In genomic region chr2:52966820-52967460, GRCm38 (mm10) we compare ENCODE assay signal across 16 mouse cellular contexts.
DNase-seq lines count a peak whose midpoint lies in the region; ATAC-seq lines count a peak whose summit lies in the region.
"Had no signal": no experiment of that assay in that cellular context is flagged by ENCODE, and none has a peak within 500 bp of the region (broad histone marks: within the 10 kb centered on the region; RNA-seq: fewer than 3 reads in every experiment).

No protein-coding gene starts in this region.

- H3K27ac ChIP-seq in hindbrain, embryonic 13.5 days: 0 out of 2 replicates have a peak overlapping the region, but pooled peaks have one; percentile 31
- H3K27ac ChIP-seq in hindbrain, embryonic 11.5 days (ENCODE audit: low read depth, low read length): no peak overlapping the region
- no peak overlapping the region for H3K27ac ChIP-seq in neural tube, embryonic 15.5 days (replicated peaks)
- H3K27ac ChIP-seq: embryonic facial prominence, embryonic 15.5 days; heart, embryonic 15.5 days; liver, embryonic 13.5 days had no signal

- no peak overlapping the region for H3K4me3 ChIP-seq in hindbrain, embryonic 13.5 days
- no peak overlapping the region for H3K4me3 ChIP-seq in hindbrain, embryonic 11.5 days (ENCODE audit: low read depth, low read length)
- no peak overlapping the region for H3K4me3 ChIP-seq in neural tube, embryonic 15.5 days (replicated peaks)
- H3K4me3 ChIP-seq: embryonic facial prominence, embryonic 15.5 days; heart, embryonic 15.5 days; liver, embryonic 13.5 days had no signal

- ATAC-seq in hindbrain, embryonic 13.5 days (ENCODE audit: low FRiP score): no peak
- ATAC-seq in hindbrain, embryonic 11.5 days (ENCODE audit: low FRiP score): no peak
- ATAC-seq in neural tube, embryonic 15.5 days (ENCODE audit: low FRiP score): peak; percentile 43; the same call in 1 of the 2 replicates
- peak; percentile 68 for ATAC-seq in common myeloid progenitor, adult 5-6 weeks (replicated peaks; ENCODE audit: low read depth, poor library complexity, severe bottlenecking)
- ATAC-seq: activated CD4-positive, CD25-positive, alpha-beta regulatory T cell, adult 4 months; forebrain, embryonic 16.5 days had no signal

- H3K4me1 ChIP-seq in hindbrain, embryonic 13.5 days (replicated peaks): peaks cover 31% of the 10 kb centered on the region
- H3K4me1 ChIP-seq in hindbrain, embryonic 11.5 days (replicated peaks; ENCODE audit: control insufficient read depth, insufficient read depth, low read length): no peaks in the 10 kb centered on the region
- peaks cover 40% of the 10 kb centered on the region for H3K4me1 ChIP-seq in neural tube, embryonic 15.5 days
- H3K4me1 ChIP-seq: heart, embryonic 15.5 days; liver, embryonic 13.5 days had no signal

- no peaks in the 10 kb centered on the region for H3K27me3 ChIP-seq in hindbrain, embryonic 13.5 days
- H3K27me3 ChIP-seq in hindbrain, embryonic 11.5 days (ENCODE audit: control insufficient read depth, insufficient read depth, low read length): no peaks in the 10 kb centered on the region
- no peaks in the 10 kb centered on the region for H3K27me3 ChIP-seq in neural tube, embryonic 15.5 days (replicated peaks)
- no peaks in the 10 kb centered on the region for H3K27me3 ChIP-seq in splenic B cell, adult 2 months (ENCODE audit: control insufficient read depth, insufficient read depth, low read length, poor library complexity, severe bottlenecking)
- H3K27me3 ChIP-seq: embryonic facial prominence, embryonic 15.5 days; heart, embryonic 15.5 days; liver, embryonic 13.5 days had no signal

- no peak for DNase-seq in hindbrain, embryonic 11.5 days (ENCODE audit: low spot score)
- DNase-seq in neural tube, embryonic 10.5 days (ENCODE audit: extremely low spot score, low spot score): no peak
- peak; percentile 8 for DNase-seq in splenic B cell, adult 2 months (ENCODE audit: low read depth, low spot score)
- no peak for DNase-seq in adrenal gland, adult 2 months
- no peak for DNase-seq in adrenal gland, postnatal 36 days
- DNase-seq: gastrocnemius, postnatal 36 days; kidney, postnatal 25 days; liver, embryonic 13.5 days; thymus, postnatal 4 days had no signal

- H3K36me3 ChIP-seq in hindbrain, embryonic 13.5 days: no peaks in the 10 kb centered on the region
- no peaks in the 10 kb centered on the region for H3K36me3 ChIP-seq in hindbrain, embryonic 11.5 days (ENCODE audit: control insufficient read depth, insufficient read depth, low read length)
- no peaks in the 10 kb centered on the region for H3K36me3 ChIP-seq in neural tube, embryonic 15.5 days
- H3K36me3 ChIP-seq in splenic B cell, adult 2 months (ENCODE audit: control insufficient read depth, insufficient read depth, low read length, poor library complexity, severe bottlenecking): no peaks in the 10 kb centered on the region
- H3K36me3 ChIP-seq: embryonic facial prominence, embryonic 15.5 days; heart, embryonic 15.5 days; liver, embryonic 13.5 days had no signal

- 72% methylated on average over 12 of the region's 12 CpGs for whole genome bisulfite sequencing in hindbrain, embryonic 13.5 days
- WGBS in hindbrain, embryonic 11.5 days: 77% methylated on average over 12 of the region's 12 CpGs
- 72% methylated on average over 12 of the region's 12 CpGs for WGBS in neural tube, embryonic 15.5 days

- no peak overlapping the region for H3K9ac ChIP-seq in hindbrain, embryonic 13.5 days
- no peak overlapping the region for H3K9ac ChIP-seq in hindbrain, embryonic 11.5 days (ENCODE audit: low read depth, low read length)
- no peak overlapping the region for H3K9ac ChIP-seq in neural tube, embryonic 15.5 days (replicated peaks)
- H3K9ac ChIP-seq: embryonic facial prominence, embryonic 15.5 days; heart, embryonic 15.5 days; liver, embryonic 13.5 days had no signal

- no peak overlapping the region for H3K4me2 ChIP-seq in hindbrain, embryonic 13.5 days
- H3K4me2 ChIP-seq in hindbrain, embryonic 11.5 days (replicated peaks; ENCODE audit: low read depth, low read length): no peak overlapping the region
- no peak overlapping the region for H3K4me2 ChIP-seq in neural tube, embryonic 15.5 days
- H3K4me2 ChIP-seq: embryonic facial prominence, embryonic 15.5 days; heart, embryonic 15.5 days; liver, embryonic 13.5 days had no signal

- no peaks in the 10 kb centered on the region for H3K9me3 ChIP-seq in hindbrain, embryonic 13.5 days
- no peaks in the 10 kb centered on the region for H3K9me3 ChIP-seq in hindbrain, embryonic 11.5 days (ENCODE audit: control insufficient read depth, low read length)
- no peaks in the 10 kb centered on the region for H3K9me3 ChIP-seq in neural tube, embryonic 15.5 days (replicated peaks)
- H3K9me3 ChIP-seq: embryonic facial prominence, embryonic 15.5 days; heart, embryonic 15.5 days; liver, embryonic 13.5 days had no signal

Comparison
In these comparisons a context has a peak if more than half of its experiments do, and no peak if none do; other contexts are left out.
1. ATAC-seq: peak in neural tube, embryonic 15.5 days (single experiment) and common myeloid progenitor, adult 5-6 weeks (single experiment); none in hindbrain, embryonic 13.5 days (single experiment) and hindbrain, embryonic 11.5 days (single experiment).